Mouse (Mus musculus) stomach, embryonic 15.5 days (tissue): ENCODE measurements around the gene Bpnt1. TPM values are rescaled to one million over a fixed set of nuclear protein-coding genes. Genes with fewer than 3 reads are reported as not detected.
"Not testable (repeated sequence)": the region's sequence is repeated elsewhere in the genome, so short reads cannot be mapped to it uniquely, and the experiment has no call there.

Experiments
- ATAC-seq: fragments of 200-750 bp; cut with Nextera tagmentation; 2 replicates; pipeline ENCODE4 v1.8.0; 2017; ENCODE audit warnings: low read depth, moderate number of reproducible peaks, moderate TSS enrichment; ENCODE audit not compliant: insufficient read depth, low FRiP score
- H3K27ac ChIP-seq: fragments of 300-500 bp; sonication (generic); 2 replicates; pipeline ENCODE4 v1.5.1; 2015; ENCODE audit warnings: mild to moderate bottlenecking, inconsistent platforms
- H3K27me3 ChIP-seq: fragments of 300-500 bp; sonication (generic); replicated peaks from 2 replicates; pipeline ENCODE4 v1.6.1; 2015; ENCODE audit warnings: inconsistent platforms
- H3K36me3 ChIP-seq: fragments of 300-500 bp; sonication (generic); 2 replicates; pipeline ENCODE4 v1.6.1; 2015; ENCODE audit warnings: inconsistent platforms
- H3K4me1 ChIP-seq: fragments of 300-500 bp; sonication (generic); 2 replicates; pipeline ENCODE4 v1.6.1; 2015; ENCODE audit warnings: inconsistent platforms
- H3K4me2 ChIP-seq: fragments of 300-500 bp; sonication (generic); 2 replicates; pipeline ENCODE4 v1.6.1; 2015; ENCODE audit warnings: mild to moderate bottlenecking, inconsistent platforms
- H3K4me3 ChIP-seq: fragments of 300-500 bp; sonication (generic); replicated peaks from 2 replicates; pipeline ENCODE4 v1.5.1; 2015; ENCODE audit warnings: inconsistent platforms
- H3K9ac ChIP-seq: fragments of 300-500 bp; sonication (generic); 2 replicates; pipeline ENCODE4 v1.6.1; 2015; ENCODE audit warnings: inconsistent platforms
- H3K9me3 ChIP-seq: fragments of 300-500 bp; sonication (generic); 2 replicates; pipeline ENCODE4 v1.6.1; 2016; ENCODE audit warnings: inconsistent platforms
- WGBS: fragments of 180-500 bp; shearing (Covaris S2); methylation state at CpG from one replicate; pipeline ENCODE4 v1.1.7; 2015; 5-methylcytosine and 5-hydroxymethylcytosine counted together
- polyA plus RNA-seq: library from polyadenylated mRNA; unstranded; fragments of >200 nt; fragmentation: Nextera tagmentation; extraction: Ambion mirVana; gene quantifications from 2 replicates; pipeline ENCODE4 v1.2.1, GENCODE M21; 2015

The Bpnt1 gene
- polyA plus RNA-seq, 1 experiment from 2014 or later, result 73.5 TPM

GRCm38 (mm10) chr1:185306836-185307235 is 25.1 kb upstream of the Bpnt1 start:
- Histone ChIP-seq H3K27ac (no peak overlapping the region), H3K4me1 (no peaks in the 10 kb centered on the region), H3K27me3 (no peaks in the 10 kb centered on the region), H3K36me3 (peaks cover 23% of the 10 kb centered on the region), H3K9me3 (no peaks in the 10 kb centered on the region), H3K9ac (no peak overlapping the region), H3K4me3 (no peak overlapping the region), H3K4me2 (no peak overlapping the region)
- ATAC-seq, result no peak
- WGBS, result 95% methylated on average over 12 of the region's 12 CpGs

DNA sequence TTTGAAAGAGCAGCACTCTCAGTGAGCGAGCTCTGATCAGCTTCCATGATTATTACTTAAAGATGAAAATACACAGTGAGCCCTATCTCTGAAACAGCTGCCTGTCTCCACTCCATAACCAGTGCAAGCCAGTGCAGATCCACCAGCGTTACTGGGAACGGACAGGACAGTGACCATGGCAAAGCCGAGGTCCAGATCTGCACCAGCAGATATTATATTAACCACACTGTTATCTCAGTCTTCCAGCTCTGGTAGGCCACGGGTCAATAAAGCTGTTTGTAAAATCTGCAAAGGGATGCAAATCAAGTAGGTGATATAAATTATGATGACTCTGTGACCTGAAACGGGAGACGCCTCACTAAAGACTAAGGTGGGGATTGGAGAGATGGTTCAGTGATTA is 24.3 kb upstream of the Bpnt1 start:
- no peak for ATAC-seq
- H3K4me3 ChIP-seq, result no peak overlapping the region
- peaks cover 20% of the 10 kb centered on the region for H3K36me3 ChIP-seq
- 91% methylated on average over 7 of the region's 7 CpGs for WGBS
- H3K9me3 ChIP-seq, result no peaks in the 10 kb centered on the region
- H3K4me1 ChIP-seq, result no peaks in the 10 kb centered on the region
- no peak overlapping the region for H3K27ac ChIP-seq
- H3K4me2 ChIP-seq, result no peak overlapping the region
- no peak overlapping the region for H3K9ac ChIP-seq
- H3K27me3 ChIP-seq, result no peaks in the 10 kb centered on the region

- H3K36me3 ChIP-seq, result peaks cover 17% of the 10 kb centered on the region
- no peak for ATAC-seq
- no peaks in the 10 kb centered on the region for H3K27me3 ChIP-seq
- H3K4me3 ChIP-seq, result no peak overlapping the region
- H3K9me3 ChIP-seq, result no peaks in the 10 kb centered on the region
- H3K4me2 ChIP-seq, result no peak overlapping the region
- H3K27ac ChIP-seq, result no peak overlapping the region; the same call in 1 of the 2 replicates
- no peaks in the 10 kb centered on the region for H3K4me1 ChIP-seq
- 85% methylated on average over 2 of the region's 2 CpGs for WGBS
- H3K9ac ChIP-seq, result no peak overlapping the region
Observed at GRCm38 (mm10) chr1:185308334-185308733, 23.6 kb upstream of the Bpnt1 start.

DNA sequence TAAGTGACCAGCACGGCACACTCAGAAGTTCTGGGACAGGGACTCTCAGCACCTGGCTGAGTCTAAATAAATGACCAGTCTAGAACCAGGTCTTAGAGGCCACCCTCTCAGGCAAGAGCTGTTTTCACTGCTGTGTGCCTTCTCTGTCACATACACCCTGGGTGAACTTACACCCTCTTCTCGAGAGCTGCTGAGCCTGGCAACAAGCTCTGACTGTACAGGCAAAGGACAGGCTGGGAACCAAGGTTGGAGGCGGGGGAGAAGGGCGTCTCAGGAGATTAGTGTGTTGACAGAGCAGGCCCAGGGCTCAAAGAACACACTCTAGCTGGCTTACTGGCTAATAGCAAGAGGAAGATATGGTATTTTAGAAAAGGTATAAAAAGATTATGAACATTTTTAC is 23.0 kb upstream of the Bpnt1 start:
- Histone ChIP-seq H3K9me3 (no peaks in the 10 kb centered on the region), H3K27ac (peak overlapping the region; percentile 67; the same call in 1 of the 2 replicates), H3K9ac (no peak overlapping the region), H3K27me3 (no peaks in the 10 kb centered on the region), H3K4me2 (0 out of 2 replicates have a peak overlapping the region, but pooled peaks have one; percentile 10), H3K36me3 (peaks cover 21% of the 10 kb centered on the region), H3K4me3 (no peak overlapping the region), H3K4me1 (no peaks in the 10 kb centered on the region)
- ATAC-seq, result peak; percentile 83
- 61% methylated on average over 4 of the region's 4 CpGs for WGBS

DNA sequence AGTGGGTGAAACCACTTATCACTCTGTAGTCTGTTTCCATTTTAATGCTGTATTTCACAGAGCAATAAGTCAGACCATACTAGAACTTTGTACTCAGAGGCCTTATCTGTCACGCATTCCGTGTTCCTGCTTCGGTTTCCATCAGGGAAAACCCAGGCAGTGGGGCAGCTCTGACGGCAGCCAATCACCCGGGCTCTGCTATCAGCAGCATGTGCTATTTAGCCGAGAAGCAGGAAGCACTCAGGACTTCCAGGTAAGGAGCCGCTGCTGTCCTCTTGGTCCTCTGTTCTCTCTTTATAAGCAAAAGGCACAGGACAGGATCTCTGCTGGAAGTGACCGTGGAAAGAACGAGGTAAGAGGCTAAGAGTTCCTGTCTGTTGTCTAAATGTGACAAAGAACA is 20.0 kb upstream of the Bpnt1 start:
- Histone ChIP-seq H3K36me3 (peaks cover 23% of the 10 kb centered on the region), H3K9me3 (no peaks in the 10 kb centered on the region), H3K27ac (no peak overlapping the region), H3K27me3 (no peaks in the 10 kb centered on the region), H3K4me3 (no peak overlapping the region), H3K4me1 (no peaks in the 10 kb centered on the region), H3K9ac (no peak overlapping the region), H3K4me2 (no peak overlapping the region)
- ATAC-seq, result peak; percentile 60
- 78% methylated on average over 9 of the region's 9 CpGs for whole genome bisulfite sequencing

DNA sequence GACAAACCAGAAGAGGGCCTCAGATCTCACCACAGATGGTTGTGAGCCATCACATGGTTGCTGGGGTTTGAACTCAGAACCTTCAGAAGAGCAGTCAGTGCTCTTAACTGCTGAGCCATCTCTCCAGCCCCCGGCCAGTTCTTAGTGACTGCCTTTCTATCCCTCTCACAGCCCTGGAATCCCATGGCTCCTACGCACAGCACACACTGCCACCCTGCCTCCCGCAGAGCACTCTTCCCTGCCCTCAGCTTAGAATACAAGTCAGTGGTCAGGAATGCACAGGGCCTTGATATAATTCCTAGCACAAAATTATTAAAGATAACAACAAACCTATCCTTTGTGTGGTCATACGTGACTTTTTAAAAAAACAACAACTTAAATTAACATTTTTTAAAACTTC is 17.4 kb upstream of the Bpnt1 start:
- Histone ChIP-seq H3K9me3 (no peaks in the 10 kb centered on the region), H3K36me3 (peaks cover 25% of the 10 kb centered on the region), H3K4me1 (no peaks in the 10 kb centered on the region), H3K4me2 (no peak overlapping the region), H3K27me3 (no peaks in the 10 kb centered on the region), H3K9ac (no peak overlapping the region), H3K4me3 (no peak overlapping the region), H3K27ac (no peak overlapping the region)
- 90% methylated on average over 4 of the region's 4 CpGs for WGBS
- ATAC-seq, result no peak

DNA sequence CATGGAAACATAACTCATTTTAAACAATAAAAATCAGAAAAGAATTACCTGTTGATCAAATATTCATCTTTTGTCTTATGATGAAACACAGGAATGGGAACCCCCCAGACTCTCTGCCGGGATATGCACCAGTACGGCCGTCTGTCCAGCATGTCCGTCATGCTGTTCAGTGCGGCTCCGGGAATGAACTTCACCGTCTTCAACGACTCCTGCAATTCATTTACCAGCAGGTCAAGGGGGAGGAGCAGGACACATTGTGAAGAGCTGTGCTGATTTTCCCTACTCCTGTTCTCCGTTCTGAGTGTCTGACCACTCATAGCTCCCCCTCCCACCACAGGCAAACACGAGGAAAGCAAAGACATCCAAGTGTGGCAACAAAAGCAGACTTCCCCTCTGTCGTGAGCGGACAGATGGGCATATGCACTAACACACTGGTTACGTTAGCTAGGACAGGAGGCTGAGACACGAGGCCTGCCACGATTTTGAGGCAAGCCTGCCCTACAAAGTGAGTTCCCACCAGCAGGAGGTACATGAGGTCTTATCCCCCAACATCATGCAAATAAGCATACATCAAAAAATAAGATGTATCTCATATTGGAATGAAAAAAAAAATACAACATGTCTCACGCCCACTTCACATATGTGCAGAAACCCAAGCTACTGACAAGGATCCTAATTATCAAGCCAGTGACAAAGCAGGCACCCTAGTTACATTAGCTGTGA is 15.9 kb upstream of the Bpnt1 start:
- Histone ChIP-seq H3K27ac (no peak overlapping the region), H3K9ac (no peak overlapping the region), H3K4me1 (no peaks in the 10 kb centered on the region), H3K4me2 (no peak overlapping the region), H3K9me3 (no peaks in the 10 kb centered on the region), H3K36me3 (peaks cover 35% of the 10 kb centered on the region), H3K4me3 (no peak overlapping the region), H3K27me3 (no peaks in the 10 kb centered on the region)
- ATAC-seq, result no peak
- 86% methylated on average over 16 of the region's 16 CpGs for whole genome bisulfite sequencing

DNA sequence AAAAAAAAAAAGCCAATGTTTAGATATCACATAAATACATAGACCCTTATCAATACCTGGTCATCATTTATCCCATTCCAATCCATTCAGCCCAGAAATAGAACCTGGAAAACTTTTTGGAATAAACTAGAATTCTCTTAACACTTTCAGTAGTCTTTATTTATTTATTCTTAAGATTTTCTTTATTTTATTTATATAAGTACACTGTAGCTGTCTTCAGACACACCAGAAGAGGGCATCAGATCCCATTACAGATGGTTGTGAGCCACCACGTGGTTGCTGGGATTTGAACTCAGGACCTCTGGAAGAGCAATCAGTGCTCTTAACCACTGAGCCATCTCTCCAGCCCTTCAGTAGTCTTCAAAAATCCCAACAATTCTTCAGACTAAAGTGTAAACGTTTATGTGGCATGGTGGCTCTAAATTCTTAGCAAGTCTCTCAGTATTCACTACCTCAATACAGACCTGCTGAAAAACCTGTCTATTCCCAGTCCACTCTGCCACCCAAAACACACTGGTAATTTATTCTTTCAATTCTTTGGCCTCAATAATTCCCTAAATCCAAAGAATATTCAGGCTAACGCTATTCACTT is 4.1 kb upstream of the Bpnt1 start:
- H3K4me3 ChIP-seq, result peak overlapping the region; percentile 74
- not testable (repeated sequence) for H3K27me3 ChIP-seq, H3K27ac ChIP-seq, H3K4me1 ChIP-seq, H3K9me3 ChIP-seq, ATAC-seq, H3K9ac ChIP-seq
- H3K36me3 ChIP-seq, result peaks cover 23% of the 10 kb centered on the region
- WGBS, result 45% methylated on average over 3 of the region's 3 CpGs
- H3K4me2 ChIP-seq, result peak overlapping the region; percentile 69

GRCm38 (mm10) chr1:185328721-185329610 is 3.0 kb upstream of the Bpnt1 start, which contains the start of gene Iars2:
Iars2 (minus strand) TSS chr1:185329396.
- Histone ChIP-seq H3K4me1 (0 out of 2 replicates have a peak, but pooled peaks cover 8% of the 10 kb centered on the region), H3K4me2 (peak within 1 kb of the TSS; percentile 69), H3K27me3 (no peaks in the 10 kb centered on the region), H3K4me3 (peak within 1 kb of the TSS; percentile 74), H3K9ac (peak within 1 kb of the TSS; percentile 92), H3K36me3 (peaks cover 12% of the 10 kb centered on the region), H3K9me3 (no peaks in the 10 kb centered on the region), H3K27ac (peak within 1 kb of the TSS; percentile 92)
- peak; percentile 87 for ATAC-seq
- WGBS, result under 1% methylated on average over 76 of the region's 76 CpGs

- H3K27ac ChIP-seq, result no peak overlapping the region
- H3K36me3 ChIP-seq, result peaks cover 8% of the 10 kb centered on the region
- no peaks in the 10 kb centered on the region for H3K27me3 ChIP-seq
- WGBS, result 91% methylated on average over 8 of the region's 8 CpGs
- peak overlapping the region; percentile 69; the same call in 1 of the 2 replicates for H3K4me2 ChIP-seq
- no peak for ATAC-seq
- H3K4me3 ChIP-seq, result no peak overlapping the region
- H3K4me1 ChIP-seq, result 0 out of 2 replicates have a peak, but pooled peaks cover 11% of the 10 kb centered on the region
- no peaks in the 10 kb centered on the region for H3K9me3 ChIP-seq
- H3K9ac ChIP-seq, result no peak overlapping the region
Observed at GRCm38 (mm10) chr1:185329851-185330250, 2.1 kb upstream of the Bpnt1 start.

DNA sequence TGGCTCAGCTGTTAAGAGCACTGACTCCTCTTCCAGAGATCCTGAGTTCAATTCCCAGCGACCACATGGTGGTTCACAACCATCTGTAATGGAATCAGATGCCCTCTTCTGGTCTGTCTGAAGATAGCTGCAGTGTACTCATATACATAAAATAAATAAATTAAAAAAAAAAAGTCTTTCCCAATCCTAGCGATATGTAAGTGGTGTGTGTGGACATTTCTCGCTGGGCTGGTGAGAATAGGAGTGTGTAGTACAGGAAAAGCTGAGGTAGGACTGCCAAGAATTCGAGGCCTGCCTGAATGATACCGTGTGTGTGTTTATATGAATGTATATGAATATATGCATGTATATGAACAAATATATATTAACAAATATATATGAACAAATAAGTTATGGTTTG is 585 bp upstream of the Bpnt1 start:
- 0 out of 2 replicates have a peak, but pooled peaks cover 11% of the 10 kb centered on the region for H3K4me1 ChIP-seq
- no peaks in the 10 kb centered on the region for H3K9me3 ChIP-seq
- whole genome bisulfite sequencing, result 52% methylated on average over 5 of the region's 5 CpGs
- H3K36me3 ChIP-seq, result peaks cover 3% of the 10 kb centered on the region; the same call in 1 of the 2 replicates
- H3K27me3 ChIP-seq, result no peaks in the 10 kb centered on the region
- H3K9ac ChIP-seq, result no peak overlapping the region
- no peak overlapping the region for H3K27ac ChIP-seq
- H3K4me2 ChIP-seq, result peak overlapping the region; percentile 71; the same call in 1 of the 2 replicates
- ATAC-seq, result no peak
- no peak overlapping the region; the same call in 1 of the 2 replicates for H3K4me3 ChIP-seq
